Mouse (Mus musculus) ovary, adult 18-20 months (tissue): ENCODE results near the gene Tex13c2.

Experiments
- DNase-seq: peaks from one replicate; pipeline ENCODE4 v3.0.0; 2022; ENCODE audit warnings: low spot score, mixed read lengths

Tex13c2 gene

DNA sequence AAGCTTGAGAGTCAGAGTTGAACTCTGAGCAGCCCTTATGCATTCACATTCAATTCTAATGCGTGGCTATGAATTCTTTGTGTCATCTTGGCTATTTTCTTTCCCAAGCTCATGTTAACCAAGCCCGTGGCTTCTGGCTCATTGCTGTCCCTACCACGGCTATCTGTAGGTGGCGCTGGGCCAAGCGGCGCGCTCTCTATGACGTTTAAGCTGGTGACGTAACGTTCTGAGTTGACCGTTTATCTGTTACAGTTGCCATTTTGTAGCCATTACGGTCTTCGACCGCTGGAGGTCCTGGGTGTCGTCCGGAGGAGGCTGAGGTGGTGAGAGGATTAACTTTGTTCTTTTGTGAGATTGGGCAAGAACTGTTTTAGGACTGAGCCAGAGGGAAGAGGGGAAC is at the start of gene Tex13c2:
Gene Tex13c2 (plus strand): TSS at position 246 of the 400 bp plus-strand sequence.
- no peak for DNase-seq

- no peak for DNase-seq
Measured at GRCm38 (mm10) chrX:42450305-42450704, 39.2 kb upstream of the Tex13c2 start.

- no peak for DNase-seq
Measured at GRCm38 (mm10) chrX:42453001-42453400, 36.5 kb upstream of the Tex13c2 start.

DNA sequence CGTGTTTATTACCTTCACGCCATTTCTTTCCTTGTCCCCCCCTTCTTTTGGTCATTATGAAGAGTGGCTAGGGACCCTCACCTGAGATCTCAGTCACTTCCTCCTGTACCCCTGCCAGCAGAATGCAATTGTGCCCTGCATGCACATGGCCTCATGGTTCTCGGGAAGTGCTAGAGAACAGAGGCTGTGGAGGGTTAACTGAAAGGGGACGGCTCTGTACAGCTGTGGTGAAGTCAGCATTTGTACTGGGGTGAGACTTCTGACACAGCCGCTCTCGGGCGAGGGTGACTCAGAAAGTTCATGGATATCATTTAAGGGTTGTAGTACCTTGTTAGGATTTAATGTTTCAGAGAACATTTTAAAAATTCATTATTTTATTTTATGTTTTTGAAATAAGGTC is 35.0 kb upstream of the Tex13c2 start:
- no peak for DNase-seq

DNA sequence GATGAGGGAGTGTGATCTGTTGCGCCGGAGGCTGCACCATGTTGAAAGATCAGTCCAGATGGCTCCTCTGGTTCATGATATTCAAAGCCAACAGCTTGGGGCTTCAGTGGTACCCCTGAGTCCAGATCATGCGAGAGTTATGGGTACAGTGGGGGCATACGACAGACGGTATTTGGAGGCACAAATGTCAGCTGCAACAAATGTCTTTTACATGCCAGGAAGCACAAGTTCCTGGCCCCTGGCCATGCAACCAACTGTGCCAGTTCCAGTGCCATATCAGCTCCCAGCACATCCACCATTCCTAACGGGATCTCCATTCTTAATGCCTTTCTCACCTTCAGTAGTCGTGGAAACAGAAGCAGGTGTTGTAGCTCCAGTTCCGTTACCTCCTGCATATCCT is 845 bp downstream of the Tex13c2 start:
- DNase-seq, result no peak

DNA sequence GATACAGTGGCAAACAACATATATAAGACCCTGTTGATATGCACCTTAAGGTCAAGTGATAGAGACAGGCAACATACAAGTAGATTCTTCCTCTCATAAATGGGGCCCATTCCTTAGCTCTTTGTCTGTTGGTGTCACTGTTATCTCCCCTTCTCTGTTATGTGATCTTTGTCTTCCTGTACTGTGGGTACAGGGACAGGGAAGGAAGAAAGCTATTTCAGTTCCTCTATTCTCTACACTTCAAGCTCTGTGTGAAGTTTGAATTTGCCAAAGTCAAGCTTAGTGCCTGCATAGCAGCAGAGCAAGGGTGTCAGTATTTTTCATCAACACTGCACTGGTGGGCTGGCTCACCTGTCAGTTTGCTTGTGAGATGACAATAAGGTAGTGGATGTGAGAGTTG is 11.0 kb downstream of the Tex13c2 start:
- DNase-seq, result no peak

GRCm38 (mm10) chrX:42502291-42503043 is 13.0 kb downstream of the Tex13c2 start, which contains the start of gene Sh2d1a:
Sh2d1a (plus strand) TSS chrX:42502453.
- no peak for DNase-seq

DNA sequence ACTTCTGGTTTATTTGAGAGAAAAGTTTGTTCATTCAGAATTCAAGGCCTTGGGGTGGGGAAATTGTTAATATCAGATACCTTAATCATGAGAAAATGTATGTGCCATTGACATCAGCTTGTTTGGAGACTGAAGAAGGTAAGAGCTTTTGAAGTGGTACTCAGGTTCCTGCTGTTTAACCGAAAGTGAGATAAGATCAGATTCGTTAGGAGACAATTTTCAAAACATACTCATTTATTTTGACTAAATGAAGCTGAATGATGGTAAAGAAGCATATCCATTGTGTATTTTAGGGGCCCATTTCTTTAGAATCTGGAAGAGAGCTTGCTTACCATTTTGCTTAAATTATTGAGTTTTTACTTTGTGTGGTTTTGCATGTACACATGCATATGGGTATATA is 21.6 kb downstream of the Tex13c2 start:
- DNase-seq, result no peak

DNA sequence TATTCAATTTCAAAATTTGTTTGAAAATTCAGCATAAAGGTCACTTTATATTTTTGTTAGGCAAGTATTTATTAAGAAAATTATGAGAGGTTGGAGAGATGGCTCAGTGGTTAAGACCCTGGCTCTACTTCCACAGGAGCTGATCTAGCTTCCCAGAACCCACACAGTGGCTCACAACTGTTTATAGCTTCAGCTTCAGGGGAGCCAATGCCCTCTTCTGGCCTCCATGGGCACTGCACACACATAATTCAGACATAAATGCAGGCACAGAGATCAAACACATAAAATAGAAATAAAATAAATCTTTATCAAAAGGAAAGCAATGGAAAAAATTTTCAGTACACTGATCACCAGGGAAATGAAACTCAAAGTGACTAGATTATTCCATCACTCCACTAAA is 23.1 kb downstream of the Tex13c2 start:
- DNase-seq, result no peak

DNA sequence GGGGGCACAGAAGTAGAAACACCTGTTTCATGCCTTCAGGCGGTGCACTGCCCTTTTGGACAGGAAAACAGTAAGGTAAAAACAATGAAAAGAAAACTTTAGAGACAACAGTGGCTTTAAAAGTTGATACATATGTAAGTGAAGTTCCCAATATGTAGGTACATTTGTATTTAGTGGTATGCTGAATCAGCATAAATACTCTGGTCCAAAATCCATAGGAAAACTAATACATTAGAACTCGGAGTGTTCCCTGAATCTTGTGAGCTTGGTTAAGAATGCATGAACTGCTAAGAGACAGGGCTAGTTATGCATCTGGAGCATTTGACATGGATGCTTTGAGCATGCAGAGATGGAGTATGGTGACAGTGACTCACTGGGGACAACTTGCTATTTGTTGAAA is 33.4 kb downstream of the Tex13c2 start:
- DNase-seq, result no peak

DNA sequence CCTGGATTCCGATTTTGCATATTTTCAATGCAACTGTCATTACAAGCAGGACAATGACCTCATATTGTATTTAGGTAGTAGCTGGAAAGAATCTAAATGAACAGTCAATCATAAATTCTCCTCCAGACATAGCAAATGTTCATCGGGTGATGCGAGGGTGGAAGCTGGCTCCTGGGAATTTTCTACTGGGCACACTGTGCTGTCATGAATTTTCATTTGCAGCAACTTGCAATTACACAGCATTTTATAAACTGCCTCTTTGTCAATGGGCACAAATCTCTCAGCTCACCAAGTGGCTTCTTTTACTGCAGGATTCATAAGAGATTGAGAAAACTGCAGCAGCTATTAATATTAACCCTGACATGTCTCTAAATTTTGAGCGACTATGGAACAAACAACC is 41.2 kb downstream of the Tex13c2 start:
- no peak for DNase-seq

DNA sequence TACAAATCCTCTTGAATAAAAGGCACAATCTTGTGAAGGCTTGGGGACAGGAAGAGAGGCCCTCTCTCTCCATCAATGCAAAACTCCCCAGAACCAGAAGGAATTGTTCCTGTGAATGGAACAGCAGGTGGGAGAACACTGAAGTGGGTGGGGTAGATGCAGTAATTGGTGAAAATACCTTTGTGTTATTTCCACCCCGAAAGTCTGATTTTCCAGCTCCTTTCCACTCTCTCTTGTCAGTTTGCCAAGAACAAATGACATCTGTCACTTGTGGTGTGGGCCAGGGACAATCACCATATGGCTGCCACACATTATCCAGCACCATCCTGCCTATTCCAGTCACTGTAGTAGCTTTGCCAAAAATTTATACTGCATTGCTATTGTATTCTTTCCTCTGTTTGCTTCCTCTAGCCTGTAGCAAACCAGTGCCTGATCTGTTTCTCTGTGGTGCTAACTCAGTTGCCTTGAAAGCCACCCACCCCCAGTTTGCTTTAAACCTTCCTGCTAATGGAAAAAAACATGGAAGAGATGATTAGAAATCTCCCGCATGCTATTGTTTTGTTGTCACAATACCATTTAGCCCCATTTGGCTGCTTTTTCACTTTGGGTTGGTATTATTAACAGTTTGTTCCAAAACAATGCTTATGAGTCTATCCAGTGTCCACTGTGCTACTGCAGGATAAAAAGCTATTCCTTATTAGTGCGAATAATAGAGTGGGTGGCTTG is 50.7 kb downstream of the Tex13c2 start:
- DNase-seq, result no peak

DNA sequence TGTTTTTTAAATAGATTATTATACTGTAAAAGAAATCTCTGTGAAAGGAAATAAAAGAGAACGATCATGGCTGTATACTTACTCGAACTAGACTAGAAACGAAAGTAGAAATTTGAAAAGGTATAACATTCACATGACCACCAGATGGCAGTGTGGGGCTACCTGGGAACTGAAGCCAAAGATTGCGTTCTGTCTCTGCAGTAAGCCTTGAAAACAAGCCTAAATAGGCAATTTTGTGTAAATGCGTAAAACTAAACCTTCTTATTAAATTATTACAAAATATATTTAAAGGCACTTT is 51.2 kb downstream of the Tex13c2 start:
- peak; percentile 6 for DNase-seq
